Mouse (Mus musculus): ENCODE results near the gene Fam126b. TPM values are rescaled to one million over a fixed set of nuclear protein-coding genes. Genes with fewer than 3 reads are reported as not detected.

Fam126b gene
- total and polyA plus RNA-seq, 3 experiments: 10.3 to 35.0 (median 34.5) TPM

DNA sequence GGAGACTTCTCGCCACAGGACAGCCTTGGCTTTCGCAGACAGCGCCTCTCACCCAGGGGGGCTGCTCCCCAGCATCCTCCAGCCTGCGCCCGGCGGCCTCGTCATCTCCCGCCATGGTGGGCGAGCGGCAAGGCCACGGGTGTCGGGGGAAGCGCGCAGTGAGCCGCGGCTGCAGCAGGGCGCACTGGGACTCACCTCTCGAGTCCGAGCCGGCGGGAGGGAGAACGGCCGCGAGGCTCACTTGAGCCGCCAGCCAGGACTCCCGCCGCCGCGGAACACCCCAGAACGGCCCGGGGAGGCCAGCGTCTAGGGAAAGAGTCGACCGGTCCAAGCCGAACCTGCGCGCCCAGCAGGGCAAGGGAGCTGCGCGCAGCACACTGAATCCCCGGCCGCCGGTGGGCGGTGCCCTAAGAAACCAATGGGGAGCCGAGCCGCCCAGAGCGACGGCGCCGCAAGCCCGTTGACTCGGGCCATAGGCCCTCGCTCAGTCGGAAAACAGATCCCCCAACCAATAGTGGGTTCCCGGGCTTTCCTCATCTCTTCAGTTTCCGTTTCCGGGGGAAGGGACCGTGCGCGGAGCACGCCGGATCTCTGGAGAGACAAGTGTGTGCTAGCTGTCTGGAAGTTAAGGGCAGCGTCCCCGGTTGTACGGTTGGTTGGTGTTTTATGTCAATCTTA, 81.4 kb downstream of the Fam126b start, which contains the start of gene Orc2:
Gene Orc2, minus strand, starts transcription at position 533 of the 678 bp plus-strand sequence.
- H3K4me3 ChIP-seq (ENCODE audit: low read depth, low read length): peak within 1 kb of the TSS; percentile 86
- peaks cover 40% of the 10 kb centered on the region for H3K9me3 ChIP-seq (replicated peaks)
- DNase-seq (ENCODE audit: low spot score) (peak; percentile 98), ATAC-seq (ENCODE audit: extremely low read depth, insufficient number of reproducible peaks, low FRiP score, poor library complexity, severe bottlenecking) (peak; percentile 90)
- H3K27me3 ChIP-seq (ENCODE audit: insufficient read depth, low read length): no peaks in the 10 kb centered on the region
- H3K36me3 ChIP-seq (replicated peaks): peaks cover 29% of the 10 kb centered on the region
- TF ChIP-seq GATA2 (IDR thresholded peaks at IDR 0.05; ENCODE audit: borderline replicate concordance, low read depth, low read length) (no peak), POLR2AphosphoS5 (IDR thresholded peaks at IDR 0.05; ENCODE audit: insufficient replicate concordance, low read depth, low read length) (no peak), TAL1 (conservative IDR thresholded peaks at IDR 0.05; ENCODE audit: low read depth, low read length) (no peak), GATA1 (IDR thresholded peaks at IDR 0.05; ENCODE audit: borderline replicate concordance, low read length) (no peak), CTCF (IDR thresholded peaks at IDR 0.05; ENCODE audit: low read depth, low read length) (no peak)
- peaks cover 20% of the 10 kb centered on the region for H3K4me1 ChIP-seq (ENCODE audit: insufficient read depth, low read depth, low read length)

DNA sequence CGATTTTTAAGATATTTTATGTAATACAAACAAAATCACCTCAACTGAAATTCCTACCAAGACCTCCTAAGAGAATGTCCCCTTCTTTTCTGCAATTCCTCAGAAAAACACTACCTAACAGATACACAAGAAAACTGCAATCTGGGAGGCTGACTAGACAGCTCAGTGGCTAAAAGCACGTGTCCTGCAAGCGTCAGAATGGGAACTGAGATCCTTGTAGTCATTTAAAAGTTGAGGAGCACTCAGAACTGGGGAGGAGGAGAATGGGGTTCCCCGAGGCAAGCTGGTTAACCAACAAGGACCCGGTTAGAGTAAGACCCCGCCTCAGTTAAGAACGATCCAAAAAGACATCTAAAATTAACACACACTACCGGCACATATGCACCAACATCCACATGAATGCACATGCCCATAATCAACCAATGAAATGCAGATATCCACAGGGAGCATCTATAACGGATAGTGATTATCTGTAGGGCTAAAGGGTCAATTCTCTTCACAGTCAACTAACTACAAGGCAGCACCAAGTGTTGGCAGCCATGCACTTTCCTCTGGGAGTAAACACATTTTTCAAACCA, 82.2 kb downstream of the Fam126b start:
- no peak for ATAC-seq (ENCODE audit: extremely low read depth, insufficient number of reproducible peaks, low FRiP score, poor library complexity, severe bottlenecking)
- H3K27me3 ChIP-seq (ENCODE audit: insufficient read depth, low read length): no peaks in the 10 kb centered on the region
- H3K4me3 ChIP-seq (ENCODE audit: low read depth, low read length): peak overlapping the region; percentile 86
- H3K4me1 ChIP-seq (ENCODE audit: insufficient read depth, low read depth, low read length): peaks cover 20% of the 10 kb centered on the region
- peaks cover 33% of the 10 kb centered on the region for H3K9me3 ChIP-seq (replicated peaks)
- DNase-seq (ENCODE audit: low spot score): peak; percentile 28
- H3K36me3 ChIP-seq (replicated peaks): peaks cover 34% of the 10 kb centered on the region
- no peak for TF ChIP-seq POLR2AphosphoS5 (IDR thresholded peaks at IDR 0.05; ENCODE audit: insufficient replicate concordance, low read depth, low read length)
- TF ChIP-seq GATA1 (IDR thresholded peaks at IDR 0.05; ENCODE audit: borderline replicate concordance, low read length): no peak
- no peak for TF ChIP-seq CTCF (IDR thresholded peaks at IDR 0.05; ENCODE audit: low read depth, low read length)
- no peak for TF ChIP-seq GATA2 (IDR thresholded peaks at IDR 0.05; ENCODE audit: borderline replicate concordance, low read depth, low read length)
- no peak for TF ChIP-seq TAL1 (conservative IDR thresholded peaks at IDR 0.05; ENCODE audit: low read depth, low read length)

DNA sequence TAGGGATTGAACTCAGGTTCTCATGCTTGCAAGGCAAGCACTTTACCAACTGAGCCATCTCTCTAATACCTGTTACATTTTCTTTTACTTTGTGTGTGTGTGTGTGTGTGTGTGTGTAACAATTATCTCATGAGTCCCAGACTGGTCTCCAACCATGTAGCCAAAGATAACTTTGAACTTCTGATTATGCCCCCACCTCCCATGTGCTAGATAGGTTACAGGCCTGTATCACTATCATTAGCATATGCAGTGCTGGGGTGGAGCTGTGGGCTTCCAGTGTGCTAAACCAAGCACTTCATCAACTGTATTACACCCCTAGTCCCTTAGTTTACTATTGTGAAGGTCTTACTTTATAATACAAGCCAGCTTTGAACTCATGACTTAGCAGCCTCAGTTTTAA, 83.0 kb downstream of the Fam126b start:
- DNase-seq (ENCODE audit: low spot score): no peak
- peak overlapping the region; percentile 86; the same call in 1 of the 2 replicates for H3K4me3 ChIP-seq (ENCODE audit: low read depth, low read length)
- no peaks in the 10 kb centered on the region for H3K27me3 ChIP-seq (ENCODE audit: insufficient read depth, low read length)
- no peak for ATAC-seq (ENCODE audit: extremely low read depth, insufficient number of reproducible peaks, low FRiP score, poor library complexity, severe bottlenecking)
- no peak for TF ChIP-seq TAL1 (conservative IDR thresholded peaks at IDR 0.05; ENCODE audit: low read depth, low read length)
- no peak for TF ChIP-seq POLR2AphosphoS5 (IDR thresholded peaks at IDR 0.05; ENCODE audit: insufficient replicate concordance, low read depth, low read length)
- no peak for TF ChIP-seq GATA1 (IDR thresholded peaks at IDR 0.05; ENCODE audit: borderline replicate concordance, low read length)
- TF ChIP-seq GATA2 (IDR thresholded peaks at IDR 0.05; ENCODE audit: borderline replicate concordance, low read depth, low read length): no peak
- TF ChIP-seq CTCF (IDR thresholded peaks at IDR 0.05; ENCODE audit: low read depth, low read length): no peak
- H3K36me3 ChIP-seq (replicated peaks): peaks cover 39% of the 10 kb centered on the region
- peaks cover 20% of the 10 kb centered on the region for H3K4me1 ChIP-seq (ENCODE audit: insufficient read depth, low read depth, low read length)
- peaks cover 26% of the 10 kb centered on the region for H3K9me3 ChIP-seq (replicated peaks)

DNA sequence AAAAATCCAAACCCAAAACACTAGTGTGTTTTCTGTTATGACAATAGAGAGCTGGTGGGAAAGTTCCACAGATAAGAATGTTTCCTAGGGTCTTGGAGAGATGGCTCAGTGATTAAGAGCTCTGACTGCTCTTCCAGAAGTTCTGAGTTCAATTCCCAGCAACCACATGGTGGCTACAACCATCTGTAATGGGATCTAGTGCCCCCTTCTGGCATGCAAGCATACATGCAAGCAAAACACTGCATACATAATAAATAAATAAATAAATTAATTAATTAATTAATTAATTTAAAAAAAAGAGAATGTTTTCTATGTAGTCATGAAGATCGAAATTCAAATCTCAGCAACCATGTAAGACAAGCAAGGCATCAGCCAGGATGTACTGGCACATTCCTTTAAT, 87.4 kb downstream of the Fam126b start:
- DNase-seq (ENCODE audit: low spot score): no peak
- no peak for TF ChIP-seq GATA2 (IDR thresholded peaks at IDR 0.05; ENCODE audit: borderline replicate concordance, low read depth, low read length)
- no peak for TF ChIP-seq POLR2AphosphoS5 (IDR thresholded peaks at IDR 0.05; ENCODE audit: insufficient replicate concordance, low read depth, low read length)
- no peak for TF ChIP-seq CTCF (IDR thresholded peaks at IDR 0.05; ENCODE audit: low read depth, low read length)
- no peak for TF ChIP-seq GATA1 (IDR thresholded peaks at IDR 0.05; ENCODE audit: borderline replicate concordance, low read length)
- TF ChIP-seq TAL1 (conservative IDR thresholded peaks at IDR 0.05; ENCODE audit: low read depth, low read length): no peak
- Histone ChIP-seq H3K4me3 (ENCODE audit: low read depth, low read length) (no peak overlapping the region), H3K9me3 (replicated peaks) (no peaks in the 10 kb centered on the region), H3K36me3 (replicated peaks) (peaks cover 71% of the 10 kb centered on the region), H3K27me3 (ENCODE audit: insufficient read depth, low read length) (no peaks in the 10 kb centered on the region), H3K4me1 (ENCODE audit: insufficient read depth, low read depth, low read length) (peaks cover 13% of the 10 kb centered on the region)
- ATAC-seq (ENCODE audit: extremely low read depth, insufficient number of reproducible peaks, low FRiP score, poor library complexity, severe bottlenecking): no peak

DNA sequence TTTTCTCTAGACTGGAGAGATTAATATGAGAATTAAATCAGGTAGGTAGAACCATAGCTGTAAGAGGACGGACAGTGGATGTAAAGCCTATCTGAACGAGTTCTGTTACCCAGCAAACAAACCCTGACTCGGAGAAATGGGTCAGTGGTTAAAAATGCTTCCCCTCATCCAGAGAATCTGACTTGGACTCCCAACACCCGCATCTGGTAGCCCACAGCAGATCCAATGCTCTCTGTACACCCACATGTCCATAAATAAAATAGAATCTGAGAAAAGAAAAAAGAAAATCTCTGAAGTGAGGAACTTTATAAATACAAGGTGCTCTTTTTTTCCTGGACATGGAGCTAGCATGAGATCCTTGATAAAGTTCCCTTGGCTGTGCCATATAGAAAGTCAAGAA, 88.4 kb downstream of the Fam126b start:
- ATAC-seq (ENCODE audit: extremely low read depth, insufficient number of reproducible peaks, low FRiP score, poor library complexity, severe bottlenecking): no peak

DNA sequence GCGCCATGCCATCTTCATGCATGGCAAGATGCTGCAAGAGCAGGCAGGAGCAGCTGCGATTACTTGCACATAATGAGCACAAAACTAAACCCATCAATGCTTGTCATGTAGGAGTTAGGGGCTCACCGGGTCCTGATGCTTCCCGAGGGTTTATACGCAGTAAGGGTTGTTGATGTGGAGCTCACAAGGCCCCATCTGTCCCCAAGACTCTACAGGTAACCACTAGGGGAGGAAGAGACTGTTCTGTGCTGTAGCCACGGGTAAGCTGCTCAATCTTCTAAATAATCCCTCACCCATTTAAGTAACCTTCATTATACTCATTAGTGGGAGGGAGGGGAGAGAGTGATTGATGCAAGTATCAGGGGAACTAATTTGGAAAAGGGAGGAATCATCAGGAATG, 90.5 kb downstream of the Fam126b start:
- no peak for ATAC-seq (ENCODE audit: extremely low read depth, insufficient number of reproducible peaks, low FRiP score, poor library complexity, severe bottlenecking)
- H3K36me3 ChIP-seq (replicated peaks): peaks cover 91% of the 10 kb centered on the region
- TF ChIP-seq GATA1 (IDR thresholded peaks at IDR 0.05; ENCODE audit: borderline replicate concordance, low read length) (no peak), CTCF (IDR thresholded peaks at IDR 0.05; ENCODE audit: low read depth, low read length) (no peak), TAL1 (conservative IDR thresholded peaks at IDR 0.05; ENCODE audit: low read depth, low read length) (no peak), POLR2AphosphoS5 (IDR thresholded peaks at IDR 0.05; ENCODE audit: insufficient replicate concordance, low read depth, low read length) (no peak), GATA2 (IDR thresholded peaks at IDR 0.05; ENCODE audit: borderline replicate concordance, low read depth, low read length) (no peak)

More for the DNA sequence above, 88.4 kb downstream of the Fam126b start:
- Histone ChIP-seq H3K4me3 (ENCODE audit: low read depth, low read length) (no peak overlapping the region), H3K9me3 (replicated peaks) (no peaks in the 10 kb centered on the region), H3K4me1 (ENCODE audit: insufficient read depth, low read depth, low read length) (peaks cover 4% of the 10 kb centered on the region; the same call in 1 of the 2 replicates), H3K36me3 (replicated peaks) (peaks cover 78% of the 10 kb centered on the region), H3K27me3 (ENCODE audit: insufficient read depth, low read length) (no peaks in the 10 kb centered on the region)
- no peak for DNase-seq (ENCODE audit: low spot score)
- TF ChIP-seq TAL1 (conservative IDR thresholded peaks at IDR 0.05; ENCODE audit: low read depth, low read length) (no peak), GATA2 (IDR thresholded peaks at IDR 0.05; ENCODE audit: borderline replicate concordance, low read depth, low read length) (no peak), POLR2AphosphoS5 (IDR thresholded peaks at IDR 0.05; ENCODE audit: insufficient replicate concordance, low read depth, low read length) (no peak), GATA1 (IDR thresholded peaks at IDR 0.05; ENCODE audit: borderline replicate concordance, low read length) (no peak), CTCF (IDR thresholded peaks at IDR 0.05; ENCODE audit: low read depth, low read length) (no peak)

More for the DNA sequence above, 90.5 kb downstream of the Fam126b start:
- no peaks in the 10 kb centered on the region for H3K27me3 ChIP-seq (ENCODE audit: insufficient read depth, low read length)
- H3K4me1 ChIP-seq (ENCODE audit: insufficient read depth, low read depth, low read length): no peaks in the 10 kb centered on the region; the same call in 1 of the 2 replicates
- no peak overlapping the region for H3K4me3 ChIP-seq (ENCODE audit: low read depth, low read length)
- no peak for DNase-seq (ENCODE audit: low spot score)
- H3K9me3 ChIP-seq (replicated peaks): no peaks in the 10 kb centered on the region
